Mouse (Mus musculus) forebrain, embryonic 16.5 days (tissue): ENCODE measurements around the gene P2ry2. TPM values are rescaled to one million over a fixed set of nuclear protein-coding genes. Genes with fewer than 3 reads are reported as not detected.

Experiments used
- ATAC-seq: fragments of 200-750 bp; cut with Nextera tagmentation; 2 replicates; pipeline ENCODE4 v1.8.0; 2017; ENCODE audit warnings: mild to moderate bottlenecking, moderate library complexity
- H3K27ac ChIP-seq: fragments of 300-500 bp; sonication (generic); 2 replicates; pipeline ENCODE4 v1.5.1; 2014; ENCODE audit warnings: low read length, control low read depth
- H3K27me3 ChIP-seq: fragments of 300-500 bp; sonication (generic); replicated peaks from 2 replicates; pipeline ENCODE4 v1.6.1; 2014; ENCODE audit warnings: low read length; ENCODE audit not compliant: control insufficient read depth, insufficient read depth
- H3K36me3 ChIP-seq: fragments of 300-500 bp; sonication (generic); 2 replicates; pipeline ENCODE4 v1.6.1; 2014; ENCODE audit not compliant: control insufficient read depth, insufficient read depth
- H3K4me1 ChIP-seq: fragments of 300-500 bp; sonication (generic); replicated peaks from 2 replicates; pipeline ENCODE4 v1.6.1; 2014; ENCODE audit warnings: low read length; ENCODE audit not compliant: control insufficient read depth, insufficient read depth
- H3K4me2 ChIP-seq: fragments of 300-500 bp; sonication (generic); 2 replicates; pipeline ENCODE4 v1.6.1; 2014; ENCODE audit warnings: mild to moderate bottlenecking, low read length, control low read depth
- H3K4me3 ChIP-seq: fragments of 300-500 bp; sonication (generic); replicated peaks from 2 replicates; pipeline ENCODE4 v1.5.1; 2014; ENCODE audit warnings: mild to moderate bottlenecking, low read length, control low read depth
- H3K9ac ChIP-seq: fragments of 300-500 bp; sonication (generic); replicated peaks from 2 replicates; pipeline ENCODE4 v1.6.1; 2014; ENCODE audit warnings: low read depth, low read length, control low read depth
- H3K9me3 ChIP-seq: fragments of 300-500 bp; sonication (generic); 2 replicates; pipeline ENCODE4 v1.6.1; 2016; ENCODE audit warnings: low read length; ENCODE audit not compliant: control insufficient read depth
- WGBS: fragments of 180-500 bp; shearing (Covaris S2); extraction: QIAGEN DNeasy Blood & Tissue Kit; methylation state at CpG from one replicate; pipeline ENCODE4 v1.1.7; 2014; 5-methylcytosine and 5-hydroxymethylcytosine counted together
- polyA plus RNA-seq: library from polyadenylated mRNA; unstranded; fragments of >200 nt; fragmentation: Nextera tagmentation; extraction: Ambion mirVana; gene quantifications from 2 replicates; pipeline ENCODE4 v1.2.1, GENCODE M21; 2015

The P2ry2 gene
- polyA plus RNA-seq, 1 experiment from 2014 or later: not detected

DNA sequence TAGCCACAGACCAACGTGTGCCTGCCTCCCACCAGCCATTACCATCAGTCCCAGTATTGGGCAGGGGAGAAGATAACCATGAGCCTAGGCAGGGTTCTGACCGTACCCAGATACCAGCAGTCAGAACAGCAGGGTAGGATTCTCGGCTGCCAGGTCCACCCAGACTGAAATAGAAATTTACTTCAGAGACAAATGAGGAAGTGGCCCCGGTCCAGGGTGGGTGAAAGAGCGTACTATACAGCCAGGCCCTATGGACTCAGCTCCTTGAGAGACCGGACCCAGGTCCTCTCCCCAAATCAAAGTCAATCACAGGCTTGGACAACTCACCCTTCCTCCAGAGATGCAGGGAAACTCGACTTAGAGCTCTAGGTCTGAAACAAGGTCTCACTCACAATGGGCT is 51.5 kb downstream of the P2ry2 start:
- Histone ChIP-seq H3K9me3 (no peaks in the 10 kb centered on the region), H3K9ac (no peak overlapping the region), H3K36me3 (no peaks in the 10 kb centered on the region), H3K27ac (no peak overlapping the region), H3K27me3 (no peaks in the 10 kb centered on the region), H3K4me3 (no peak overlapping the region), H3K4me1 (no peaks in the 10 kb centered on the region), H3K4me2 (no peak overlapping the region)
- ATAC-seq: no peak
- WGBS: 78% methylated on average over 7 of the region's 7 CpGs

- H3K4me1 ChIP-seq: no peaks in the 10 kb centered on the region
- 76% methylated on average over 2 of the region's 2 CpGs for WGBS
- H3K36me3 ChIP-seq: no peaks in the 10 kb centered on the region
- ATAC-seq: no peak
- no peak overlapping the region for H3K9ac ChIP-seq
- H3K4me2 ChIP-seq: no peak overlapping the region
- no peak overlapping the region for H3K27ac ChIP-seq
- H3K27me3 ChIP-seq: no peaks in the 10 kb centered on the region
- H3K4me3 ChIP-seq: no peak overlapping the region
- no peaks in the 10 kb centered on the region for H3K9me3 ChIP-seq
Observed at GRCm38 (mm10) chr7:100960462-100960861, 52.2 kb downstream of the P2ry2 start.

DNA sequence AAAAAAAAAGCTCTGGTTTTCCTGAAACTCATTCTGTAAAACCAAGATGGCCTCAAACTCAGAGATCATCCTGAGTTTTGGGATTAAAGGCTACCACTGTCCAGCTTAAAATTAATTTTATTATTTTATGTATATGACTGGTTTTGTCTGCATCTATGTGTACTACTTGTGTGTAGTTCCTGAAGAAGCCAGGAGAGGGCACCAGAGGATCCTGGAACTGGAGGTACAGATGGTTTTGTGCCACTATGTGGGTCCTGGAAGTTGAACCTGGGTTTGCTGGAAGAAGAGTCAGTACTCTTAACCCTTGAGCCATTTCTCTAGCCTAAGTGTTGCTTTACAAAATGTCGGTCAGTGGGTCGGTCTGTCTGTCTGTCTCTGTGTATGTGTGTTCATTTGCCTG is 54.2 kb downstream of the P2ry2 start:
- no peak for ATAC-seq
- no peak overlapping the region for H3K4me3 ChIP-seq
- no peak overlapping the region for H3K4me2 ChIP-seq
- no peak overlapping the region for H3K9ac ChIP-seq
- WGBS: 96% methylated on average over 2 of the region's 2 CpGs
- H3K4me1 ChIP-seq: no peaks in the 10 kb centered on the region
- no peaks in the 10 kb centered on the region for H3K27me3 ChIP-seq
- no peak overlapping the region for H3K27ac ChIP-seq
- no peaks in the 10 kb centered on the region for H3K9me3 ChIP-seq
- no peaks in the 10 kb centered on the region for H3K36me3 ChIP-seq

DNA sequence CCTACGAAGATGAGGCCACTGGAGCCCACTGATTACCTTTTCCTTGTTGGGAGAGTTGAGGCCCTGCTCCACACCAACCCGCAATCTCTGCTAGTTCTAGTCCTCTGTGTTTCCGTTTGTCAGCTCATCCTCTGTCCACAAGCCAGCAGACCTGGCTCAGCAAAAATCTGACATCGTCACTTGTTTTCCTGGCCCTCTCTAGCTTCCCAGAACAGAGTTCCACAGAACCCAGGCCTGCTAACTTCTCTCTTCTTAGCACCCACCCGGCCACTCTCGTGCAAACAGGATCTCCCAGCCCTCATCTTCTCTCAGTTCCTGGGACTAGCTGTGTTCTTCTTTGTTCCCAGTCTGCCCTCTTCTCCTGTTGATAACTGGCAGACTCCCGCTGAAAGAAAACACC is 60.0 kb downstream of the P2ry2 start:
- no peaks in the 10 kb centered on the region for H3K9me3 ChIP-seq
- H3K4me1 ChIP-seq: no peaks in the 10 kb centered on the region
- no peak overlapping the region for H3K27ac ChIP-seq
- 88% methylated on average over 7 of the region's 7 CpGs for WGBS
- H3K4me3 ChIP-seq: no peak overlapping the region
- no peak overlapping the region for H3K4me2 ChIP-seq
- H3K27me3 ChIP-seq: no peaks in the 10 kb centered on the region
- no peak for ATAC-seq
- H3K9ac ChIP-seq: no peak overlapping the region
- no peaks in the 10 kb centered on the region for H3K36me3 ChIP-seq

- Histone ChIP-seq H3K27me3 (no peaks in the 10 kb centered on the region), H3K36me3 (no peaks in the 10 kb centered on the region), H3K27ac (no peak overlapping the region), H3K4me1 (no peaks in the 10 kb centered on the region), H3K4me3 (no peak overlapping the region), H3K9ac (no peak overlapping the region), H3K9me3 (no peaks in the 10 kb centered on the region), H3K4me2 (no peak overlapping the region)
- ATAC-seq: no peak
- WGBS: 68% methylated on average over 2 of the region's 2 CpGs
Observed at GRCm38 (mm10) chr7:100951903-100952302, 60.8 kb downstream of the P2ry2 start.

- WGBS: 76% methylated on average over 12 of the region's 12 CpGs
- H3K36me3 ChIP-seq: no peaks in the 10 kb centered on the region
- no peaks in the 10 kb centered on the region for H3K27me3 ChIP-seq
- no peak overlapping the region for H3K27ac ChIP-seq
- H3K4me3 ChIP-seq: no peak overlapping the region
- H3K9ac ChIP-seq: no peak overlapping the region
- no peak overlapping the region for H3K4me2 ChIP-seq
- no peak for ATAC-seq
- H3K4me1 ChIP-seq: no peaks in the 10 kb centered on the region
- H3K9me3 ChIP-seq: no peaks in the 10 kb centered on the region
Observed at GRCm38 (mm10) chr7:100950481-100951010, 62.1 kb downstream of the P2ry2 start.

DNA sequence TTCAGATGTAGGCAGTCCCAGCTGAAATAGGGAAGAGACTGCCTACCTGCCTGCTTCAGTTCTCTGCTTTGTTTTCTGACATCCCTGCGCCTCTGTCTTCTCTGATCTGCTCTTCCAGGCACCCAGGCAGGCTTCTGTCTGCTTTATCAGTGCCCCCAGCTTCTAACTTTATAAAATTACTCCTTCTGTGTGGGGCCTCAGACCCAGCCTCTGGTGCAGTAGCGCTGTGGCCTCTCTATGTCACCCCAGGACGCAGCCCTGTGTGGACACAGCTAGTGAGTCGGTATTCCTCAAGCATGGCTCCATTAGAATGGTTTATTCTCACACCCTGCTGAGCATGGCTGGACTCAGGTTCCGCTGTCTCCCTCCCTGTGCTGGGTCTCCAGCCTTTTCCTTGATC is 62.6 kb downstream of the P2ry2 start:
- no peak overlapping the region for H3K27ac ChIP-seq
- no peak overlapping the region for H3K4me2 ChIP-seq
- no peak overlapping the region for H3K9ac ChIP-seq
- H3K4me3 ChIP-seq: no peak overlapping the region
- H3K4me1 ChIP-seq: no peaks in the 10 kb centered on the region
- H3K36me3 ChIP-seq: no peaks in the 10 kb centered on the region
- no peaks in the 10 kb centered on the region for H3K9me3 ChIP-seq
- no peak for ATAC-seq
- H3K27me3 ChIP-seq: no peaks in the 10 kb centered on the region
- WGBS: 64% methylated on average over 5 of the region's 5 CpGs

Other genes with a start within 250 kb of the P2ry2 start
- gene Relt, start 149.4 kb downstream of the P2ry2 start, polyA plus RNA-seq: 3.9 and 4.8 TPM in 2 replicates
- gene Arhgef17, start 80.8 kb downstream of the P2ry2 start, polyA plus RNA-seq: 8.5 and 10.2 TPM in 2 replicates
- 2.6 and 2.9 TPM in 2 replicates for gene P2ry6, start 38.2 kb downstream of the P2ry2 start, polyA plus RNA-seq
- 45.5 and 50.4 TPM in 2 replicates for gene Fchsd2, start 80.0 kb upstream of the P2ry2 start, polyA plus RNA-seq